Mouse (Mus musculus) neutrophil, adult 65 days (primary cell): Measurements from ENCODE around the gene Hipk2. TPM values are rescaled to one million over a fixed set of nuclear protein-coding genes. Genes with fewer than 3 reads are reported as not detected.

Experiments
- total RNA-seq: library from RNA; stranded (reverse); gene quantifications from 2 replicates; pipeline ENCODE4 v1.2.4, GENCODE M21; 2023

Gene Hipk2
- total RNA-seq, result 64.5 and 87.7 TPM in 2 replicates

GRCm38 (mm10) chr6:38876071-38876911 lies at the start of gene Hipk2:
Hipk2 (minus strand) TSS chr6:38876165.

GRCm38 (mm10) chr6:38875258-38876070 lies 501 bp downstream of the Hipk2 start, which contains the start of gene Tbxas1:
Tbxas1 (plus strand) TSS chr6:38875404.

GRCm38 (mm10) chr6:38662714-38663615 lies 213.0 kb downstream of the Hipk2 start, which contains the start of gene Clec2l:
Clec2l (plus strand) TSS chr6:38663069.

Other genes with a start within 250 kb of the Hipk2 start
- gene Klrg2, start 238.9 kb downstream of the Hipk2 start, total RNA-seq, result 0.13 TPM in 1 of 2 replicates, not detected in the other
- gene Clec2l, start 213.1 kb downstream of the Hipk2 start, total RNA-seq, result not detected in 2 replicates
- 53.4 and 55.2 TPM in 2 replicates for gene Tbxas1, start 761 bp downstream of the Hipk2 start, total RNA-seq
- 5.5 and 6.3 TPM in 2 replicates for gene Parp12, start 242.2 kb upstream of the Hipk2 start, total RNA-seq